Mouse (Mus musculus) small intestine, adult 2 months (tissue): ENCODE data around the gene Mcoln1. TPM values are rescaled to one million over a fixed set of nuclear protein-coding genes. Genes with fewer than 3 reads are reported as not detected.

Experiments used
- H3K27ac ChIP-seq: fragments of 200-500 bp; 2 replicates; pipeline ENCODE4 v1.5.1; 2012; ENCODE audit warnings: low read depth, low read length, control low read depth, inconsistent platforms; ENCODE audit not compliant: insufficient read depth
- H3K27me3 ChIP-seq: fragments of 200-500 bp; 2 replicates; pipeline ENCODE4 v1.6.1; 2012; ENCODE audit warnings: mild to moderate bottlenecking, moderate library complexity, low read length, inconsistent platforms; ENCODE audit not compliant: control insufficient read depth, insufficient read depth
- H3K36me3 ChIP-seq: fragments of 200-500 bp; 2 replicates; pipeline ENCODE4 v1.6.1; 2012; ENCODE audit warnings: mild to moderate bottlenecking, low read length, control low read depth, inconsistent platforms; ENCODE audit not compliant: control insufficient read depth, insufficient read depth
- H3K4me1 ChIP-seq: fragments of 200-500 bp; 2 replicates; pipeline ENCODE4 v1.6.1; 2012; ENCODE audit warnings: low read length, inconsistent platforms, mixed read lengths; ENCODE audit not compliant: control insufficient read depth, insufficient read depth, insufficient read length
- H3K4me3 ChIP-seq: fragments of 200-500 bp; 2 replicates; pipeline ENCODE4 v1.5.1; 2012; ENCODE audit warnings: low read depth, mild to moderate bottlenecking, control low read depth, inconsistent platforms, low read length, moderate library complexity
- CTCF ChIP-seq: fragments of 200-500 bp; IDR thresholded peaks from 2 replicates; pipeline ENCODE4 v1.5.1; 2012; ENCODE audit warnings: low read depth, mild to moderate bottlenecking, control low read depth, inconsistent platforms, low read length, moderate library complexity, mixed read lengths; ENCODE audit not compliant: insufficient replicate concordance, insufficient read length; ENCODE audit errors: extremely low read depth
- POLR2A ChIP-seq: fragments of 200-500 bp; IDR thresholded peaks from 2 replicates; pipeline ENCODE4 v1.6.1; 2012; ENCODE audit warnings: low read depth, mild to moderate bottlenecking, control low read depth, inconsistent platforms, low read length, moderate library complexity
- WGBS: fragments of 180-500 bp; shearing (Covaris S2); methylation state at CpG from one replicate; pipeline ENCODE4 v1.1.7; 2018; 5-methylcytosine and 5-hydroxymethylcytosine counted together
- polyA plus RNA-seq: library from polyadenylated mRNA; depleted of rRNA; stranded (reverse); fragments of >200 nt; gene quantifications from 2 replicates; pipeline ENCODE4 v1.2.3, GENCODE M21; 2012

Mcoln1 gene
- polyA plus RNA-seq, 1 experiment = 389 TPM

DNA sequence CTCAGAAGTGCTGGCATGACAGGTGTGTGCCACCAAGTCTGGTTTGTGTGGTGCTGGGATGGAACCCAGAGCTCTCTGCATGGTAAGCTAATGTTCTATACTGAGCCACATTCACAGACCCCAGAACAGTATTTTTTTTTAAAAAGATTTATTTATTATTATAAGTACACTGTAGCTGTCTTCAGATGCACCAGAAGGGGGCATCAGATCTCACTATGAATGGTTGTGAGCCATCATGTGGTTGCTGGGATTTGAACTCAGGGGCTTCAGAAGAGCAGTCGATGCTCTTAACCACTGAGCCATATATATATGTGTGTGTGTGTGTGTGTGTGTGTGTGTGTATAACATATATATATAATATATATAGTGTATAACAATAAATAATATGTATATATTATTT, 31.4 kb upstream of the Mcoln1 start:
- TF ChIP-seq POLR2A (no peak), CTCF (no peak)
- no peaks in the 10 kb centered on the region for H3K36me3 ChIP-seq
- no peaks in the 10 kb centered on the region for H3K27me3 ChIP-seq
- H3K4me1 ChIP-seq = peaks cover 6% of the 10 kb centered on the region; the same call in 1 of the 2 replicates
- H3K4me3 ChIP-seq = no peak overlapping the region
- H3K27ac ChIP-seq = no peak overlapping the region
- 85% methylated on average over 1 of the region's 1 CpGs for WGBS

DNA sequence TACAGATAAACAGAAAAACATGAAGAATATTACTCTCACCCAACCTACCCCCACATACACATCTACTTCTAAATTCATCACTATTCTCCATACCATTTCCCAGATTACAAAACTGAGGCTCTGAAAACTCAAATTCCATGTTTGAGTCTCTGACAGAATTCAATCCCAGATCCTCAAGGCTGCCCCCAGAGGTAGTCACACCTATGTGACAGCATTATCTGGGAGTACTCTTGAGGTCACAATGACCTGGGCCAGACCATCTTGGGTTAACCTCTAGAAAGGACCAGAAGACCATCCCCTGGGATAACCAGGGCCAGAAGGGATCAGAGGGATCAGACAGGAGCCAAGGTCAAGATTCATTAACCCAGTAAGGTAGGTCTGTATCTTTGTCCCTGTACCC, 29.7 kb upstream of the Mcoln1 start, which contains the start of gene Tex45:
Gene Tex45 (plus strand): TSS at position 301 of the 400 bp plus-strand sequence.
- Histone ChIP-seq H3K27ac (no peak within 1 kb of the TSS), H3K36me3 (no peaks in the 10 kb centered on the region), H3K4me3 (no peak within 1 kb of the TSS), H3K4me1 (peaks cover 6% of the 10 kb centered on the region; the same call in 1 of the 2 replicates), H3K27me3 (no peaks in the 10 kb centered on the region)
- TF ChIP-seq POLR2A (no peak), CTCF (no peak)

DNA sequence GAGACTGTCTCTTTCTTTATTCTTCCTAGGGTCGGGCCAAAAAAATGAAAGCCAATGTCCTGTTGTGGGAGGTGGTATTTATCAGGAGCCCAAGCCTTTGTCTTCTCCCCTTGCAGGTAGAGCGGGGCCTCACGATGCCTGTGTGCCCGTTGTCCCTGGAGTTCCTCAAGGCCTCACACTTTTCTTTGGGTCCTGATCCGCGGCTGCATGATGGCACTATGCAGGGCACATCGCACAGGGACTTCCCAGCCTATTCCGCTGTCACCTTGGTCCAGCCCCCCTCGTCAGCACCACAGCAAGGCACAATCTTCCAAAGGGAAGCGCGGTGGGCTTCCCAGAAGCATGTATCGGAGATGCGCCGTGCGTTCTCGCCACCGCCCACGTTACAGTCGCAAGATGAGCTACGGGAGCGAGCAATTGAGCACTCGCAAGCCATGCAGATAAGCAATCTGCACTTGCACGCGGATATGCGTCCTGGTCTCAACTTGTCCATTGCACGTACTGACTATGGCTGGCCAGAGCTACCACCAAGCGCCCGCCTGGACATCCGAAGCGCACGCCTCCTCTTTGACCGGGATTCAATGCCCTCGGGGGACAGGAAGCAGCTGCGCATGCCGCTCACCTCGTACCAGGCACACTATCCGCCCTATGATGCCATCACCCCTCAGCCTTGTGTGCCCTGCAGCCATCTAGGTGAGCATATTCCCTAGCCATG, 24.4 kb upstream of the Mcoln1 start:
- H3K4me3 ChIP-seq = peak overlapping the region; percentile 36
- peaks cover 5% of the 10 kb centered on the region for H3K4me1 ChIP-seq
- H3K27me3 ChIP-seq = no peaks in the 10 kb centered on the region
- no peak overlapping the region for H3K27ac ChIP-seq
- 29% methylated on average over 37 of the region's 37 CpGs for WGBS
- TF ChIP-seq CTCF (no peak), POLR2A (no peak)
- H3K36me3 ChIP-seq = no peaks in the 10 kb centered on the region

DNA sequence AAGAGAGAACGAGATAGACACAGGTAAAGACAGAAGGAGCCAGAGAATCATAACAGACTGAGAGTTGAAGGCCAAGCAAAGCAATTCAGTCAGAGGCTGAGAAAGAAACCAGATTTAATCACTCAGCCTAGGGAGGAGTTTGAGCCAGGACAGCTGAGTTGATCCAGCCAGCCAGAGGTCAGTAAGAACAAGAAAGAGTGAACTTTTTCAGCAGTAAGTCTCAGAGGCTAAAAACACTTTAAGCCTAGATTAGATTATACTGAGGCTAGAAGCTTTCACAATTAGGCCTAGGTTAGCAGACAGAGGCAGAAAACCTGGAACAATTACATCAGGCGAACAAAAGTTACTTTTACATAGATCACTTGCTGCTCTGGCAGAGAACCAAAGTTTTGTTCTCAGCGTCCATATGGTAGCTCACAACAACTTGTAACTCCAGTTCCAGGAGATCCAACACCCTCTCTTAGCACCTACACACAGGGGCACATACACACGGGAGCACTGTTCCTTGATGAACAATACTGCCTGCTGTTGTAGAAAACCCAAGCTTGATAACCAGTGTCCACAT, 20.0 kb upstream of the Mcoln1 start:
- H3K36me3 ChIP-seq = no peaks in the 10 kb centered on the region
- H3K27me3 ChIP-seq = no peaks in the 10 kb centered on the region
- 56% methylated on average over 4 of the region's 4 CpGs for WGBS
- H3K27ac ChIP-seq = no peak overlapping the region
- TF ChIP-seq POLR2A = no peak
- TF ChIP-seq CTCF = no peak
- H3K4me3 ChIP-seq = no peak overlapping the region
- peaks cover 8% of the 10 kb centered on the region for H3K4me1 ChIP-seq

DNA sequence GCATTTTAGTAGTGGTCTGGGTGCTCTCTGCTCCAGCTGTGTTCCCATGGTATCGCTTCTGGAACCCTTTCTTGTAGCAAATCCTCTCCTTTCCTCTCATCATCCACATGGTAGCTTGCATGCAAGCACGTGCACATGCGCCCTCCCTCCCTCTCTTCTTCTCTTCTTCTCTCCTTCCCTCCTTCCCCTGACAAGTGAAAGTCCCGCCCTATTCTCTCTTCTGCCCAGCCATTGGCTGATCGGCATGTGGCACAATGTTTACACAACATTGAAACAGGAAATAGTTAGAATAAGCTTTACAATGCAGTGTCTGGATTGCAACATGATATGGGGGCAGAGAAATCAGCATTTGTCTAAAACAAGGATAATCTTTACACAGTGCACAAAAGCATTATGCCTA, 18.7 kb upstream of the Mcoln1 start:
- Histone ChIP-seq H3K4me1 (peaks cover 2% of the 10 kb centered on the region; the same call in 1 of the 2 replicates), H3K27me3 (no peaks in the 10 kb centered on the region), H3K36me3 (no peaks in the 10 kb centered on the region), H3K4me3 (no peak overlapping the region), H3K27ac (no peak overlapping the region)
- WGBS = 34% methylated on average over 5 of the region's 5 CpGs
- no peak for TF ChIP-seq POLR2A
- TF ChIP-seq CTCF = no peak

DNA sequence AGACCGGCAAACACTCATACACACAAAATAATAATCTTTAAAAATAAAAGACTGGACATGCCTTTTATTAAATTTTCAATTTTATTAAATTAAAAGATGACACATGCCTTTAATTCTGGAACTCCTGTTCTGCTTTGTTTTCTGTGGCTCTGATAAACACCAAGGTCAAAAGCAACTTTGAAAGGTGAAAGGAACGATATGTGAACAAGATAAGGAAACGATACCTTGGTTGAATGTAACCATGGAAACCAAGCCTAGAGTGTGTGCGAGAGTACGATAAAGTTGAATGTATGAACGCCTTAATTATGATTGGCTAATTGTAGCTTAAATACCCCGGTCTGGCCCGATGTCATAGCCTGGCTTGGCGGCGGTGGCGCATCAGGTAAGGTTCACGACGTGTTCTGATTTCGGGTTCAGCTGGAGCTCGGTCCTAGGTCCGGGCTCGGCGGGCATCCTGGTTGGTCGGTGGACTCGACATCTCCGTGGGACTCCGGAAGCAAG, 18.0 kb upstream of the Mcoln1 start:
- H3K27me3 ChIP-seq = no peaks in the 10 kb centered on the region
- H3K27ac ChIP-seq = no peak overlapping the region
- 80% methylated on average over 22 of the region's 22 CpGs for WGBS
- H3K36me3 ChIP-seq = no peaks in the 10 kb centered on the region
- TF ChIP-seq CTCF (no peak), POLR2A (no peak)
- peaks cover 2% of the 10 kb centered on the region; the same call in 1 of the 2 replicates for H3K4me1 ChIP-seq
- no peak overlapping the region for H3K4me3 ChIP-seq

- Histone ChIP-seq H3K4me1 (peaks cover 2% of the 10 kb centered on the region; the same call in 1 of the 2 replicates), H3K36me3 (no peaks in the 10 kb centered on the region), H3K27ac (no peak overlapping the region), H3K27me3 (no peaks in the 10 kb centered on the region), H3K4me3 (no peak overlapping the region)
- WGBS = 71% methylated on average over 7 of the region's 7 CpGs
- no peak for TF ChIP-seq POLR2A
- TF ChIP-seq CTCF = no peak
Measured at GRCm38 (mm10) chr8:3483546-3483945, 16.7 kb upstream of the Mcoln1 start.
